Mouse (Mus musculus) lung, postnatal 0 days (tissue): ENCODE measurements around the gene Ptgs2.

ENCODE experiments used
- CTCF ChIP-seq: IDR thresholded peaks from 2 replicates; pipeline ENCODE4 v1.5.1; 2016; ENCODE audit warnings: antibody characterized with exemption, mild to moderate bottlenecking
- EP300 ChIP-seq: IDR thresholded peaks from 2 replicates; pipeline ENCODE4 v1.6.1; 2016; ENCODE audit warnings: antibody characterized with exemption, mild to moderate bottlenecking, control low read depth

DNA sequence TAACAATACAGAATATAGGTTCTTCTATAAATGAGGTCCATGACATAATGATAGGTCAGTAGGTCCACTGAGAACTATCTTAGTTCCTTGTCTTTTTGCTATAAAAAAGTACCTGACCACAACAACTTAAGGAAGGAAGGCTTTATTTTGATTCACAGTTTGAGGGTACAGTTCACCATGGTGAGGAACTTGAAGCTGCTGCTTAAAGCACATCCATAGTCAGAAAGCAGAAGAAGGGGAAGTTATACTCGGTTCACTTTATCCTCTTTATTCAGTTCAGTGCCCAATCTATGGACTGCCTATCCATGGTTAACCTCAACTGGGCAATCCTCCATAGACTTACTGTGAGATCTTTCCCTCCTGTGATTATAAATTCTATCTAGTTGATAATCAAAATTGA is 43.7 kb downstream of the Ptgs2 start:
- TF ChIP-seq CTCF (no peak), EP300 (no peak)
